In the genomic region with DNA sequence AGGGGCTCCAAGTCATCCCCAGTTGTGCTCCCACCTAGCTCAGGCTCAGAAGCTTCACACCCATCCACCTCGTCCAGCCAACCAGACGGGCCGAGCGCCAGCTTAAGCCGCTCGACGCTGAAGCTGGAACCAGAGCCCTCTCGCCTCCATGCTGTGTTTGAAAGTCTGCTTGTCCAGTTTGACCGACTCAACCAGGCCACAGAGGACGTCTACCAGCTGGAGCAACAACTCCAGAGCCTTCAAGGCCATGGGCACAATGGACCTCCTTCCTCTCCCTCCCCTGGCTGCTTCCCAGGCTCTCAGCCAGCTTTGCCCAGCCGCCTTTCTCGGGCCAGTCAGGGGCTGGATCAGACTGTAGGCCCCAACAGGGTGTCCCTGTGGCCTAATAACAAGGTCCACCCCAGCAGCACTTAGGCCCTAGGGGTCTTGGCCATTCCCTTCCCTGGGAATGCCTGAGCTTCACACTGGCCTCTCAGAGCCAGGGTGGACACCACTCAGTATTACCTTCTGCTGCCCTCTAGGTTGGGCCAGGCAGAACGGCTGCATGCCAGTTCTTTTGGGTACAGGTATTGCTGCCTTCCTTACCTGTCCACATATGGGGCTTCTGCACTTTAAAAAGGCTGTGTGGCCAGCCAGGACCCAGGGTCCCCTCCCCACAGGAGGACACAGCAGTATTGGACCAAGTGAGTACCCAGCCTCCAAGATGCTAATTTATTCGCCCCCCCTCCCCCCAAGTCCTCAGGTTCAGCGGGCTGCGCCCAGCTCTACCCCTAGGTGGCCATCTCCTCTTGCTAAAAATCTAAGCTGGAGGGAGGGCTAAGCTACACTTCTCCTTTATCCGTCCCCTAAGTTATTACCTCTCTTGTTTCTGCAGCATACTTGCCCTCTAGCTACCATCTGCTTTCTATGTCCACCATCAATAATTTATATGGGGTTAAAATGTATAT, we compare ENCODE assay signal across 9 mouse cellular contexts. TPM values are rescaled to one million over a fixed set of nuclear protein-coding genes. Genes with fewer than 3 reads are reported as not detected.
DNase-seq lines count a peak whose midpoint lies in the region; ATAC-seq and TF ChIP-seq lines count a peak whose summit lies in the region.
"Had no signal": no experiment of that assay in that cellular context is flagged by ENCODE, and none has a peak within 500 bp of the region (broad histone marks: within the 10 kb centered on the region; RNA-seq: fewer than 3 reads in every experiment).

No protein-coding gene starts in this region.

- no peak overlapping the region for H3K27ac ChIP-seq in gastrocnemius, adult 2 months
- H3K27ac ChIP-seq in midbrain, embryonic 14.5 days (replicated peaks; ENCODE audit: low read depth, low read length): no peak overlapping the region
- H3K27ac ChIP-seq in midbrain, embryonic 15.5 days: no peak overlapping the region
- H3K27ac ChIP-seq in neural tube, embryonic 15.5 days (replicated peaks): 0 out of 2 replicates have a peak overlapping the region, but pooled peaks have one; percentile 33
- H3K27ac ChIP-seq: neural tube, embryonic 13.5 days had no signal

- no peaks in the 10 kb centered on the region for H3K9me3 ChIP-seq in midbrain, embryonic 14.5 days (ENCODE audit: control insufficient read depth, low read length)
- no peaks in the 10 kb centered on the region for H3K9me3 ChIP-seq in midbrain, embryonic 15.5 days
- H3K9me3 ChIP-seq in neural tube, embryonic 15.5 days (replicated peaks): no peaks in the 10 kb centered on the region
- H3K9me3 ChIP-seq: neural tube, embryonic 13.5 days had no signal

- DNase-seq in gastrocnemius, adult 2 months: no peak
- DNase-seq in gastrocnemius, postnatal 14 days: no peak
- DNase-seq in midbrain, embryonic 14.5 days: peak; percentile 33
- DNase-seq in cerebellum, adult 18-20 months: peak; percentile 62 to 65
- DNase-seq in thymus, postnatal 0 days (ENCODE audit: low spot score): no peak

- peak; percentile 17; the same call in 1 of the 2 replicates for TF ChIP-seq CTCF in gastrocnemius, adult 2 months (IDR thresholded peaks at IDR 0.05)

- H3K27me3 ChIP-seq in midbrain, embryonic 14.5 days (ENCODE audit: control insufficient read depth, insufficient read depth, low read length): no peaks in the 10 kb centered on the region
- H3K27me3 ChIP-seq in midbrain, embryonic 15.5 days (replicated peaks): no peaks in the 10 kb centered on the region
- no peaks in the 10 kb centered on the region for H3K27me3 ChIP-seq in neural tube, embryonic 15.5 days (replicated peaks)
- H3K27me3 ChIP-seq: neural tube, embryonic 13.5 days had no signal

- 77% methylated on average over 17 of the region's 17 CpGs for WGBS in midbrain, embryonic 14.5 days
- 72% methylated on average over 17 of the region's 17 CpGs for WGBS in midbrain, embryonic 15.5 days
- 77% methylated on average over 17 of the region's 17 CpGs for WGBS in neural tube, embryonic 15.5 days

- H3K9ac ChIP-seq in midbrain, embryonic 14.5 days (replicated peaks; ENCODE audit: low read length): no peak overlapping the region
- H3K9ac ChIP-seq in midbrain, embryonic 15.5 days: no peak overlapping the region
- H3K9ac ChIP-seq in neural tube, embryonic 15.5 days (replicated peaks): no peak overlapping the region
- H3K9ac ChIP-seq: neural tube, embryonic 13.5 days had no signal

- no peak overlapping the region for H3K4me2 ChIP-seq in midbrain, embryonic 14.5 days (ENCODE audit: low read length)
- H3K4me2 ChIP-seq in midbrain, embryonic 15.5 days: no peak overlapping the region
- no peak overlapping the region for H3K4me2 ChIP-seq in neural tube, embryonic 15.5 days
- H3K4me2 ChIP-seq: neural tube, embryonic 13.5 days had no signal

- intact Hi-C loops in gastrocnemius, adult 2 months (cut with DNase I): no loop called here
- intact Hi-C loops in gastrocnemius, postnatal 14 days (cut with DNase I; ENCODE audit: low total_unique reads): no loop called here

- no peak for ATAC-seq in midbrain, embryonic 14.5 days (ENCODE audit: low FRiP score, low TSS enrichment)
- ATAC-seq in midbrain, embryonic 15.5 days (replicated peaks): no peak
- ATAC-seq in neural tube, embryonic 15.5 days (ENCODE audit: low FRiP score): 0 out of 2 replicates have a peak, but pooled peaks have one; percentile 32
- ATAC-seq in monocyte, adult 5-6 weeks (replicated peaks; ENCODE audit: insufficient number of reproducible peaks, low FRiP score, low TSS enrichment, poor library complexity, severe bottlenecking): no peak

- H3K36me3 ChIP-seq in midbrain, embryonic 14.5 days (ENCODE audit: control insufficient read depth, insufficient read depth, low read length): peaks cover 99% of the 10 kb centered on the region
- peaks cover 82% of the 10 kb centered on the region for H3K36me3 ChIP-seq in midbrain, embryonic 15.5 days (replicated peaks)
- peaks cover 100% of the 10 kb centered on the region for H3K36me3 ChIP-seq in neural tube, embryonic 15.5 days

- H3K4me3 ChIP-seq in gastrocnemius, adult 2 months: no peak overlapping the region
- H3K4me3 ChIP-seq in midbrain, embryonic 14.5 days (replicated peaks; ENCODE audit: low read depth, low read length): no peak overlapping the region
- H3K4me3 ChIP-seq in midbrain, embryonic 15.5 days: no peak overlapping the region
- no peak overlapping the region for H3K4me3 ChIP-seq in neural tube, embryonic 15.5 days (replicated peaks)
- H3K4me3 ChIP-seq: neural tube, embryonic 13.5 days had no signal

- no peaks in the 10 kb centered on the region for H3K4me1 ChIP-seq in midbrain, embryonic 14.5 days (ENCODE audit: control insufficient read depth, insufficient read depth, low read length)
- no peaks in the 10 kb centered on the region for H3K4me1 ChIP-seq in midbrain, embryonic 15.5 days
- no peaks in the 10 kb centered on the region for H3K4me1 ChIP-seq in neural tube, embryonic 15.5 days
- H3K4me1 ChIP-seq: neural tube, embryonic 13.5 days had no signal

RNA-seq across cellular contexts. Expression of a gene that starts 37.0 kb away (rescaled TPM):
- 10 to 100 TPM; 84.9 to 90.4 TPM for total RNA-seq in gastrocnemius, adult 2 months (2021)
- total RNA-seq in gastrocnemius, postnatal 14 days (2021): 10 to 100 TPM; 50.6 to 53.0 TPM
- polyA plus RNA-seq in midbrain, embryonic 14.5 days (2014; fragmentation: Nextera tagmentation; extraction: Ambion mirVana): 79.5 and 89.5 TPM in 2 replicates
- polyA plus RNA-seq in midbrain, embryonic 15.5 days (2015; fragmentation: Nextera tagmentation; extraction: Ambion mirVana): 83.8 and 89.6 TPM in 2 replicates
- polyA plus RNA-seq in neural tube, embryonic 15.5 days (2015; fragmentation: Nextera tagmentation; extraction: Ambion mirVana): 60.6 and 68.8 TPM in 2 replicates
- polyA plus RNA-seq in thymus, postnatal 0 days (2015; fragmentation: Nextera tagmentation; extraction: Ambion mirVana): 25.0 and 26.0 TPM in 2 replicates
- 20.2 to 53.0 TPM (median 29.4 TPM) in 3 replicates for total RNA-seq in monocyte, adult 5-6 weeks (2017)

RNA-seq across cellular contexts. Expression of a gene that starts 37.1 kb away (rescaled TPM):
- 1 to 10 TPM; 2.6 to 3.4 TPM for total RNA-seq in gastrocnemius, adult 2 months (2021)
- 1 to 10 TPM; 2.2 to 3.6 TPM for total RNA-seq in gastrocnemius, postnatal 14 days (2021)
- polyA plus RNA-seq in midbrain, embryonic 14.5 days (2014; fragmentation: Nextera tagmentation; extraction: Ambion mirVana): 6.5 and 8.9 TPM in 2 replicates
- 10.0 and 11.0 TPM in 2 replicates for polyA plus RNA-seq in midbrain, embryonic 15.5 days (2015; fragmentation: Nextera tagmentation; extraction: Ambion mirVana)
- 8.3 and 10.0 TPM in 2 replicates for polyA plus RNA-seq in neural tube, embryonic 15.5 days (2015; fragmentation: Nextera tagmentation; extraction: Ambion mirVana)
- polyA plus RNA-seq in thymus, postnatal 0 days (2015; fragmentation: Nextera tagmentation; extraction: Ambion mirVana): 8.2 and 10.4 TPM in 2 replicates
- total RNA-seq in monocyte, adult 5-6 weeks (2017): 2.5 to 2.6 TPM in 2 of 3 replicates, not detected in the other

RNA-seq across cellular contexts. Expression of a gene that starts 45.8 kb away (rescaled TPM):
- total RNA-seq in gastrocnemius, adult 2 months (2021): 10 to 100 TPM; 18.3 to 25.0 TPM
- 10 to 100 TPM; 32.0 to 36.1 TPM for total RNA-seq in gastrocnemius, postnatal 14 days (2021)
- polyA plus RNA-seq in midbrain, embryonic 14.5 days (2014; fragmentation: Nextera tagmentation; extraction: Ambion mirVana): 18.0 and 28.3 TPM in 2 replicates
- polyA plus RNA-seq in midbrain, embryonic 15.5 days (2015; fragmentation: Nextera tagmentation; extraction: Ambion mirVana): 29.0 and 29.8 TPM in 2 replicates
- polyA plus RNA-seq in neural tube, embryonic 15.5 days (2015; fragmentation: Nextera tagmentation; extraction: Ambion mirVana): 31.2 and 31.7 TPM in 2 replicates
- polyA plus RNA-seq in thymus, postnatal 0 days (2015; fragmentation: Nextera tagmentation; extraction: Ambion mirVana): 4.6 and 6.4 TPM in 2 replicates
- 9.1 to 15.7 TPM (median 11.9 TPM) in 3 replicates for total RNA-seq in monocyte, adult 5-6 weeks (2017)

RNA-seq across cellular contexts. Expression of a gene that starts 54.7 kb away (rescaled TPM):
- total RNA-seq in gastrocnemius, adult 2 months (2021): 10 to 100 TPM; 27.8 to 52.9 TPM
- 10 to 100 TPM; 36.2 to 46.3 TPM for total RNA-seq in gastrocnemius, postnatal 14 days (2021)
- polyA plus RNA-seq in midbrain, embryonic 14.5 days (2014; fragmentation: Nextera tagmentation; extraction: Ambion mirVana): 36.7 and 39.2 TPM in 2 replicates
- 45.3 and 52.6 TPM in 2 replicates for polyA plus RNA-seq in midbrain, embryonic 15.5 days (2015; fragmentation: Nextera tagmentation; extraction: Ambion mirVana)
- polyA plus RNA-seq in neural tube, embryonic 15.5 days (2015; fragmentation: Nextera tagmentation; extraction: Ambion mirVana): 60.2 and 65.7 TPM in 2 replicates
- polyA plus RNA-seq in thymus, postnatal 0 days (2015; fragmentation: Nextera tagmentation; extraction: Ambion mirVana): 11.3 and 11.9 TPM in 2 replicates
- 0.48 to 0.78 TPM in 2 of 3 replicates, not detected in the other for total RNA-seq in monocyte, adult 5-6 weeks (2017)

Comparison
In these comparisons a context has a peak if more than half of its experiments do, and no peak if none do; other contexts are left out.
1. DNase-seq: peak in midbrain, embryonic 14.5 days (single experiment) and cerebellum, adult 18-20 months (2 of 2); none in gastrocnemius, adult 2 months (single experiment), gastrocnemius, postnatal 14 days (single experiment) and thymus, postnatal 0 days (single experiment).